Mouse (Mus musculus): ENCODE measurements around the gene Bmp2k.

GRCm38 (mm10) chr5:97097631-97098041, 100.1 kb downstream of the Bmp2k start:
- TF ChIP-seq EP300 (IDR thresholded peaks at IDR 0.05; ENCODE audit: low read depth) (no peak), CTCF (IDR thresholded peaks at IDR 0.05; ENCODE audit: low read depth) (no peak)
